Mouse (Mus musculus) lung, postnatal 0 days (tissue): ENCODE measurements at regions not wholly inside any gene's neighbourhood (a gene's known extent, or its start where the extent isn't known, plus 50 kb on each side); places are given as distances from the start of the nearest gene placed in this dataset.

ENCODE experiments used
- ATAC-seq: fragments of 200-750 bp; cut with Nextera tagmentation; 2 replicates; pipeline ENCODE4 v1.8.0; 2017; ENCODE audit warnings: moderate library complexity
- DNase-seq: peaks from one replicate; pipeline ENCODE4 v3.0.0-alpha.2; 2016; ENCODE audit warnings: low spot score
- H3K27ac ChIP-seq: fragments of 300-500 bp; sonication (generic); 2 replicates; pipeline ENCODE4 v1.5.1; 2014; ENCODE audit warnings: antibody characterized with exemption, mild to moderate bottlenecking, low read length, mixed read lengths
- H3K27me3 ChIP-seq: fragments of 300-500 bp; sonication (generic); replicated peaks from 2 replicates; pipeline ENCODE4 v1.6.1; 2014; ENCODE audit warnings: low read length, mixed read lengths; ENCODE audit not compliant: insufficient read depth
- H3K36me3 ChIP-seq: fragments of 300-500 bp; sonication (generic); 2 replicates; pipeline ENCODE4 v1.6.1; 2014; ENCODE audit warnings: low read length, mixed read lengths; ENCODE audit not compliant: insufficient read depth
- H3K4me1 ChIP-seq: fragments of 300-500 bp; sonication (generic); 2 replicates; pipeline ENCODE4 v1.6.1; 2014; ENCODE audit warnings: antibody characterized with exemption, low read depth, low read length, mixed read lengths; ENCODE audit not compliant: insufficient read depth
- H3K4me2 ChIP-seq: fragments of 300-500 bp; sonication (generic); replicated peaks from 2 replicates; pipeline ENCODE4 v1.6.1; 2014; ENCODE audit warnings: low read depth, mild to moderate bottlenecking, low read length, moderate library complexity, mixed read lengths
- H3K4me3 ChIP-seq: fragments of 300-500 bp; sonication (generic); 2 replicates; pipeline ENCODE4 v1.5.1; 2014; ENCODE audit warnings: low read depth, low read length
- H3K9ac ChIP-seq: fragments of 300-500 bp; sonication (generic); replicated peaks from 2 replicates; pipeline ENCODE4 v1.6.1; 2014; ENCODE audit warnings: low read depth, mild to moderate bottlenecking
- H3K9me3 ChIP-seq: fragments of 300-500 bp; sonication (generic); 2 replicates; pipeline ENCODE4 v1.6.1; 2016; ENCODE audit warnings: low read length, mixed read lengths
- CTCF ChIP-seq: IDR thresholded peaks from 2 replicates; pipeline ENCODE4 v1.5.1; 2016; ENCODE audit warnings: antibody characterized with exemption, mild to moderate bottlenecking
- EP300 ChIP-seq: IDR thresholded peaks from 2 replicates; pipeline ENCODE4 v1.6.1; 2016; ENCODE audit warnings: antibody characterized with exemption, mild to moderate bottlenecking, control low read depth
- WGBS: fragments of 180-500 bp; shearing (Covaris S2); extraction: QIAGEN DNeasy Blood & Tissue Kit; methylation state at CpG from one replicate; pipeline ENCODE4 v1.1.7; 2014; 5-methylcytosine and 5-hydroxymethylcytosine counted together

GRCm38 (mm10) chr13:51964921-51965320, 118.4 kb downstream of the Gadd45g start:
- no peaks in the 10 kb centered on the region for H3K27me3 ChIP-seq
- H3K9ac ChIP-seq: no peak overlapping the region
- H3K4me1 ChIP-seq: peaks cover 20% of the 10 kb centered on the region
- H3K9me3 ChIP-seq: no peaks in the 10 kb centered on the region
- no peaks in the 10 kb centered on the region for H3K36me3 ChIP-seq
- H3K4me2 ChIP-seq: no peak overlapping the region; the same call in 1 of the 2 replicates
- DNase-seq: peak; percentile 24
- no peak for ATAC-seq
- 43% methylated on average over 2 of the region's 2 CpGs for WGBS
- TF ChIP-seq CTCF (no peak), EP300 (no peak)
- no peak overlapping the region for H3K4me3 ChIP-seq
- peak overlapping the region; percentile 80 for H3K27ac ChIP-seq

GRCm38 (mm10) chr13:51968103-51968502, 121.6 kb downstream of the Gadd45g start:
- TF ChIP-seq EP300 (peak; percentile 58), CTCF (no peak)
- Histone ChIP-seq H3K4me1 (peaks cover 19% of the 10 kb centered on the region), H3K9ac (no peak overlapping the region), H3K27me3 (no peaks in the 10 kb centered on the region), H3K4me2 (no peak overlapping the region), H3K36me3 (no peaks in the 10 kb centered on the region), H3K4me3 (no peak overlapping the region), H3K9me3 (no peaks in the 10 kb centered on the region), H3K27ac (peak overlapping the region; percentile 34; the same call in 1 of the 2 replicates)
- peak; percentile 65 for DNase-seq
- ATAC-seq: peak; percentile 1; the same call in 1 of the 2 replicates
- 54% methylated on average over 6 of the region's 6 CpGs for WGBS

DNA sequence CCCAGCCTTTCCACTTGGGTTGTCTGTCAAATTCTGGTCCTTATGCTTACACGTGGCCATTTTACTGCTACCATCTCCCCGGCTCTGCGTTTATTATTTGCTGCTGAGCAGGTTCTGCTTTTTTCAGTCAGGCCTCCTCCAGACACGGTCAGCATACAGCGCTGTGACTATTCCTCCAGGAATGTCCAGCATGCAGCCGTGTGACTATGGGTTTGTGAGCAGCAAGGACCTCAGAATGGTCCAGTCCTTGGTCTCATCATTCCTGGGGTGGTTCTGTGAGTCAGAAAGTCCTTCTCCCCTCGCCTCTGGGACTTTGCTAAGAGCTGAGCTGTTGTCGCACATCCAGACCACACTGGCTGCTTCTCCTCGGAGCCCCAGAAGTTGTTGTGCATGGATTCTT, 122.3 kb downstream of the Gadd45g start:
- Histone ChIP-seq H3K4me1 (peaks cover 16% of the 10 kb centered on the region), H3K4me3 (no peak overlapping the region), H3K9me3 (no peaks in the 10 kb centered on the region), H3K4me2 (no peak overlapping the region), H3K27me3 (no peaks in the 10 kb centered on the region), H3K27ac (peak overlapping the region; percentile 34; the same call in 1 of the 2 replicates), H3K36me3 (no peaks in the 10 kb centered on the region), H3K9ac (no peak overlapping the region)
- ATAC-seq (peak; percentile 74), DNase-seq (peak; percentile 81)
- TF ChIP-seq CTCF (no peak), EP300 (peak; percentile 61)
- 50% methylated on average over 9 of the region's 9 CpGs for WGBS

- DNase-seq: peak; percentile 78
Measured at GRCm38 (mm10) chr13:51970051-51970450, 123.6 kb downstream of the Gadd45g start.

GRCm38 (mm10) chr13:51972656-51973310, 126.3 kb downstream of the Gadd45g start:
- Histone ChIP-seq H3K4me3 (no peak overlapping the region), H3K9ac (no peak overlapping the region), H3K4me1 (peaks cover 26% of the 10 kb centered on the region), H3K36me3 (no peaks in the 10 kb centered on the region), H3K4me2 (no peak overlapping the region), H3K27ac (peak overlapping the region; percentile 32; the same call in 1 of the 2 replicates), H3K27me3 (no peaks in the 10 kb centered on the region), H3K9me3 (no peaks in the 10 kb centered on the region)
- TF ChIP-seq CTCF (no peak), EP300 (no peak)
- DNase-seq: peak; percentile 45
- 47% methylated on average over 12 of the region's 12 CpGs for WGBS
- no peak for ATAC-seq

More at GRCm38 (mm10) chr13:51970051-51970450, 123.6 kb downstream of the Gadd45g start:
- Histone ChIP-seq H3K9ac (no peak overlapping the region), H3K27me3 (no peaks in the 10 kb centered on the region), H3K27ac (no peak overlapping the region), H3K4me3 (no peak overlapping the region), H3K4me2 (no peak overlapping the region), H3K36me3 (no peaks in the 10 kb centered on the region), H3K9me3 (no peaks in the 10 kb centered on the region), H3K4me1 (peaks cover 9% of the 10 kb centered on the region; the same call in 1 of the 2 replicates)
- peak; percentile 58 for ATAC-seq
- 61% methylated on average over 10 of the region's 11 CpGs for WGBS
- TF ChIP-seq EP300: peak; percentile 44; the same call in 1 of the 2 replicates
- TF ChIP-seq CTCF: peak; percentile 27; the same call in 1 of the 2 replicates

- no peak overlapping the region for H3K27ac ChIP-seq
- TF ChIP-seq EP300 (no peak), CTCF (no peak)
- no peak overlapping the region for H3K4me2 ChIP-seq
- no peak for ATAC-seq
- H3K27me3 ChIP-seq: no peaks in the 10 kb centered on the region
- no peaks in the 10 kb centered on the region for H3K9me3 ChIP-seq
- 58% methylated on average over 10 of the region's 10 CpGs for WGBS
- H3K4me3 ChIP-seq: no peak overlapping the region
- H3K4me1 ChIP-seq: peaks cover 26% of the 10 kb centered on the region
- no peak overlapping the region for H3K9ac ChIP-seq
- H3K36me3 ChIP-seq: no peaks in the 10 kb centered on the region
- peak; percentile 49 for DNase-seq
Measured at GRCm38 (mm10) chr13:51973461-51973860, 127.0 kb downstream of the Gadd45g start.
